8 mouse cellular contexts compared by ENCODE assay signal in the genomic region with DNA sequence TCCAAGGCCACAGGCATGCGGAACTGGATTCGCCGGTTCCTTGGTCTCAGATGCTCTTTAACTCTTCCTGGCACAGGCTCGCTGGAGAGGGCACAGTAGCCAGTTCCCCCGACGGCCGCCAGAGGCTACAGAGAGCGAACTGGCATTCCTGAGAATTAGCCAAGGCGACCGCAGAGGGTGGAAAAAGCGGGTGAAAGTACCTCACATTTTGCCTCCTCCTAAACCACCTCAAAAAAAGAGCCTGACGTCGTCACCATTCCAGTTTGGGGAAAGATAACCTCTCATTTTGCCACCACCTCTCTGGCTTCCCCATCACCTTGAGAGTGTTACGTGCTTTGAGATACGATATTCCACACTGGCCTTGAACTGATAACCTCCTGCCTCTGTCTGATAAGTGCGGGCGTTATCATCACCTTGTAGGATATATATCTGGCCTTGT. TPM values are rescaled to one million over a fixed set of nuclear protein-coding genes. Genes with fewer than 3 reads are reported as not detected.
A peak's percentile ranks its signal among the peaks of the same experiment; 100 is the strongest.
DNase-seq lines count a peak whose midpoint lies in the region; ATAC-seq and TF ChIP-seq lines count a peak whose summit lies in the region.

No protein-coding gene starts in this region.

- no peak overlapping the region for H3K27ac ChIP-seq in CH12.LX (ENCODE audit: insufficient read depth, low read depth)
- H3K27ac ChIP-seq in forebrain, embryonic 11.5 days (ENCODE audit: low read depth, low read length) = peak overlapping the region; percentile 94
- peak overlapping the region; percentile 99 for H3K27ac ChIP-seq in heart, embryonic 16.5 days (ENCODE audit: low read length)
- H3K27ac ChIP-seq in liver, embryonic 14.5 days = peak overlapping the region; percentile 89
- peak overlapping the region; percentile 99 for H3K27ac ChIP-seq in stomach, postnatal 0 days (replicated peaks)

- H3K4me1 ChIP-seq in CH12.LX (ENCODE audit: control insufficient read depth in 1 of 2, insufficient read depth in 2 of 2) = peaks cover 0 to 28% of the 10 kb centered on the region in 2 experiments; a peak in 2 of 4 replicates
- H3K4me1 ChIP-seq in forebrain, embryonic 11.5 days (replicated peaks; ENCODE audit: control insufficient read depth, insufficient read depth, low read length) = peaks cover 14% of the 10 kb centered on the region
- H3K4me1 ChIP-seq in heart, embryonic 16.5 days (ENCODE audit: control insufficient read depth, insufficient read depth, low read length) = peaks cover 21% of the 10 kb centered on the region
- H3K4me1 ChIP-seq in liver, embryonic 14.5 days (replicated peaks; ENCODE audit: control insufficient read depth in 2 of 2, insufficient read depth in 2 of 2, low read length in 1 of 2) = peaks cover 16 to 20% of the 10 kb centered on the region in 2 experiments
- H3K4me1 ChIP-seq in stomach, postnatal 0 days (replicated peaks; ENCODE audit: control insufficient read depth, insufficient read depth) = peaks cover 7% of the 10 kb centered on the region

- H3K9me3 ChIP-seq in CH12.LX (replicated peaks; ENCODE audit: low read length) = no peaks in the 10 kb centered on the region
- H3K9me3 ChIP-seq in forebrain, embryonic 11.5 days (ENCODE audit: control insufficient read depth, low read length) = no peaks in the 10 kb centered on the region
- H3K9me3 ChIP-seq in heart, embryonic 16.5 days (replicated peaks; ENCODE audit: control insufficient read depth, low read length) = no peaks in the 10 kb centered on the region
- H3K9me3 ChIP-seq in liver, embryonic 14.5 days (ENCODE audit: control insufficient read depth, low read length) = no peaks in the 10 kb centered on the region
- no peaks in the 10 kb centered on the region for H3K9me3 ChIP-seq in stomach, postnatal 0 days (ENCODE audit: control insufficient read depth, low read length)

- H3K9ac ChIP-seq in CH12.LX (ENCODE audit: insufficient read depth, low read depth) = peak overlapping the region; percentile 79
- peak overlapping the region; percentile 88 for H3K9ac ChIP-seq in forebrain, embryonic 11.5 days (ENCODE audit: low read length)
- peak overlapping the region; percentile 95 for H3K9ac ChIP-seq in heart, embryonic 16.5 days (ENCODE audit: low read length)
- H3K9ac ChIP-seq in liver, embryonic 14.5 days (replicated peaks) = peak overlapping the region; percentile 91
- peak overlapping the region; percentile 56 for H3K9ac ChIP-seq in stomach, postnatal 0 days (ENCODE audit: low read length)

- TF ChIP-seq RAD21 in CH12.LX (IDR thresholded peaks at IDR 0.05; ENCODE audit: low read depth, low read length) = peak; percentile 26

- 2% methylated on average over 17 of the region's 17 CpGs for WGBS in forebrain, embryonic 11.5 days
- WGBS in heart, embryonic 16.5 days = 2% methylated on average over 17 of the region's 17 CpGs
- 1% methylated on average over 17 of the region's 17 CpGs for WGBS in liver, embryonic 14.5 days (ENCODE audit: insufficient replicate concordance)
- 3% methylated on average over 17 of the region's 17 CpGs for WGBS in stomach, postnatal 0 days

- peaks cover 29% of the 10 kb centered on the region for H3K27me3 ChIP-seq in CH12.LX (replicated peaks)
- no peaks in the 10 kb centered on the region for H3K27me3 ChIP-seq in forebrain, embryonic 11.5 days (ENCODE audit: control insufficient read depth, insufficient read depth, low read length)
- no peaks in the 10 kb centered on the region for H3K27me3 ChIP-seq in heart, embryonic 16.5 days (ENCODE audit: control insufficient read depth, insufficient read depth, low read length)
- H3K27me3 ChIP-seq in liver, embryonic 14.5 days (ENCODE audit: control insufficient read depth, insufficient read depth, low read length) = no peaks in the 10 kb centered on the region
- no peaks in the 10 kb centered on the region for H3K27me3 ChIP-seq in stomach, postnatal 0 days (ENCODE audit: control insufficient read depth, insufficient read depth, low read length)

- peak overlapping the region; percentile 80 for H3K4me2 ChIP-seq in CH12.LX (ENCODE audit: insufficient read depth, low read depth, poor library complexity, severe bottlenecking)
- H3K4me2 ChIP-seq in forebrain, embryonic 11.5 days (ENCODE audit: low read depth, low read length, severe bottlenecking) = peak overlapping the region; percentile 84
- peak overlapping the region; percentile 91 for H3K4me2 ChIP-seq in heart, embryonic 16.5 days (ENCODE audit: low read depth, low read length)
- peak overlapping the region; percentile 98 for H3K4me2 ChIP-seq in liver, embryonic 14.5 days (ENCODE audit: low read depth)
- peak overlapping the region; percentile 68 for H3K4me2 ChIP-seq in stomach, postnatal 0 days (replicated peaks; ENCODE audit: low read depth)

- in situ Hi-C loops in CH12.LX (cut with MboI; ENCODE audit: low pct_ligation_motif_present, low pct_unique_long_range_greater_than_20kb, low sequenced_read_pairs) = no loop called here

- no peak for TF ChIP-seq POLR2A in CH12.LX (IDR thresholded peaks at IDR 0.05; ENCODE audit: low read depth, low read length)

- peak; percentile 57 for DNase-seq in CH12.LX (ENCODE audit: extremely low read depth)
- peak; percentile 90 for DNase-seq in forebrain, embryonic 11.5 days (ENCODE audit: low spot score)
- peak; percentile 92 to 93 for DNase-seq in kidney, postnatal 36 days
- peak; percentile 56 to 70 (median 66) for DNase-seq in liver, embryonic 14.5 days (ENCODE audit: low read depth in 3 of 3, low spot score in 3 of 3)
- peak; percentile 85 for DNase-seq in neural tube, embryonic 10.5 days (ENCODE audit: extremely low spot score, low spot score)
- DNase-seq in stomach, postnatal 0 days (ENCODE audit: low spot score) = peak; percentile 95

- dilution Hi-C loops in CH12.LX (cut with MboI; ENCODE audit: extremely low pct_ligation_motif_present, extremely low pct_unique_long_range_greater_than_20kb, low sequenced_read_pairs) = no loop called here

- peak; percentile 44; the same call in 1 of the 2 replicates for TF ChIP-seq EP300 in CH12.LX (IDR thresholded peaks at IDR 0.05; ENCODE audit: low read length)
- peak; percentile 79 for TF ChIP-seq EP300 in liver, embryonic 14.5 days (IDR thresholded peaks at IDR 0.05; ENCODE audit: low read depth)
- peak; percentile 29 for TF ChIP-seq EP300 in stomach, postnatal 0 days (optimal IDR thresholded peaks at IDR 0.05)

- TF ChIP-seq CTCF in CH12.LX (conservative IDR thresholded peaks at IDR 0.05 in 1 of 2, IDR thresholded peaks at IDR 0.05 in 1 of 2; ENCODE audit: low read depth in 2 of 2, low read length in 2 of 2) = peak; percentile 48 to 69; a peak in 3 of 4 replicates
- peak; percentile 88 for TF ChIP-seq CTCF in liver, embryonic 14.5 days (IDR thresholded peaks at IDR 0.05; ENCODE audit: low read depth)
- peak; percentile 84 for TF ChIP-seq CTCF in stomach, postnatal 0 days (IDR thresholded peaks at IDR 0.05; ENCODE audit: low read depth)

- 0 out of 2 replicates have a peak, but pooled peaks cover 4% of the 10 kb centered on the region for H3K79me2 ChIP-seq in CH12.LX (replicated peaks; ENCODE audit: control insufficient read depth, extremely low read depth, insufficient read depth, poor library complexity, severe bottlenecking)

- peaks cover 9 to 23% of the 10 kb centered on the region in 2 experiments for H3K36me3 ChIP-seq in CH12.LX (replicated peaks in 1 of 2; ENCODE audit: control insufficient read depth in 1 of 2, insufficient read depth in 1 of 2, low read length in 1 of 2)
- H3K36me3 ChIP-seq in forebrain, embryonic 11.5 days (ENCODE audit: control insufficient read depth, insufficient read depth, low read length) = no peaks in the 10 kb centered on the region
- peaks cover 3% of the 10 kb centered on the region; the same call in 1 of the 2 replicates for H3K36me3 ChIP-seq in heart, embryonic 16.5 days (ENCODE audit: control insufficient read depth, insufficient read depth)
- H3K36me3 ChIP-seq in liver, embryonic 14.5 days (replicated peaks; ENCODE audit: control insufficient read depth, insufficient read depth, low read depth) = no peaks in the 10 kb centered on the region; the same call in 1 of the 2 replicates
- H3K36me3 ChIP-seq in stomach, postnatal 0 days (ENCODE audit: control insufficient read depth, insufficient read depth, low read length) = peaks cover 5% of the 10 kb centered on the region

- peak; percentile 42 for ATAC-seq in cerebellum, adult (ENCODE audit: insufficient number of reproducible peaks, low FRiP score, low TSS enrichment)
- ATAC-seq in forebrain, embryonic 11.5 days (replicated peaks; ENCODE audit: low FRiP score) = peak; percentile 45
- 0 out of 2 replicates have a peak, but pooled peaks have one; percentile 14 for ATAC-seq in heart, embryonic 16.5 days (replicated peaks; ENCODE audit: extremely low read depth, insufficient read depth, low FRiP score)
- peak; percentile 37 for ATAC-seq in liver, embryonic 14.5 days (ENCODE audit: insufficient read depth)
- peak; percentile 73 for ATAC-seq in stomach, postnatal 0 days (ENCODE audit: low FRiP score, low TSS enrichment)

- H3K4me3 ChIP-seq in CH12.LX (replicated peaks in 1 of 3; ENCODE audit: low read depth in 2 of 3, low read length in 2 of 3, poor library complexity in 1 of 3) = peak overlapping the region; percentile 49 to 75 (median 68)
- H3K4me3 ChIP-seq in forebrain, embryonic 11.5 days (ENCODE audit: low read depth, low read length) = peak overlapping the region; percentile 76
- peak overlapping the region; percentile 92 for H3K4me3 ChIP-seq in heart, embryonic 16.5 days (ENCODE audit: low read length)
- peak overlapping the region; percentile 88 to 97 for H3K4me3 ChIP-seq in liver, embryonic 14.5 days (ENCODE audit: insufficient read depth in 1 of 2, low read depth in 2 of 2, low read length in 2 of 2)
- peak overlapping the region; percentile 63 for H3K4me3 ChIP-seq in stomach, postnatal 0 days (ENCODE audit: low read depth, low read length)

RNA-seq across cellular contexts. Expression of a gene that starts 0.7 kb away (rescaled TPM):
- total RNA-seq in CH12.LX (2012; rRNA removed) (13.7 and 14.1 TPM in 2 replicates), CH12.LX (2014; rRNA removed) (4.6 and 5.7 TPM in 2 replicates)
- 23.5 and 24.5 TPM in 2 replicates for polyA plus RNA-seq in CH12.LX (2012; ENCODE audit: insufficient read length, low read depth)
- 45.0 and 47.8 TPM in 2 replicates for polyA plus RNA-seq in forebrain, embryonic 11.5 days (2014; fragmentation: Nextera tagmentation; extraction: Ambion mirVana)
- 44.9 and 48.9 TPM in 2 replicates for polyA plus RNA-seq in heart, embryonic 16.5 days (2015; fragmentation: Nextera tagmentation; extraction: Ambion mirVana)
- polyA plus RNA-seq in liver, embryonic 14.5 days (2012; rRNA removed) = 16.6 and 19.1 TPM in 2 replicates
- polyA plus RNA-seq in liver, embryonic 14.5 days (2014; fragmentation: Nextera tagmentation; extraction: Ambion mirVana) = 13.6 and 15.6 TPM in 2 replicates
- 35.6 and 39.3 TPM in 2 replicates for polyA plus RNA-seq in stomach, postnatal 0 days (2015; fragmentation: Nextera tagmentation; extraction: Ambion mirVana)

RNA-seq across cellular contexts. Expression of a gene that starts 20.9 kb away (rescaled TPM):
- not detected in 2 replicates for total RNA-seq in CH12.LX (2012; rRNA removed)
- total RNA-seq in CH12.LX (2014; rRNA removed) = not detected in 2 replicates
- polyA plus RNA-seq in CH12.LX (2012; ENCODE audit: insufficient read length, low read depth) = not detected in 2 replicates
- not detected in 2 replicates for polyA plus RNA-seq in forebrain, embryonic 11.5 days (2014; fragmentation: Nextera tagmentation; extraction: Ambion mirVana)
- 2.2 TPM in 1 of 2 replicates, not detected in the other for polyA plus RNA-seq in heart, embryonic 16.5 days (2015; fragmentation: Nextera tagmentation; extraction: Ambion mirVana)
- 8.7 and 9.8 TPM in 2 replicates for polyA plus RNA-seq in liver, embryonic 14.5 days (2012; rRNA removed)
- polyA plus RNA-seq in liver, embryonic 14.5 days (2014; fragmentation: Nextera tagmentation; extraction: Ambion mirVana) = 14.0 and 15.0 TPM in 2 replicates
- polyA plus RNA-seq in stomach, postnatal 0 days (2015; fragmentation: Nextera tagmentation; extraction: Ambion mirVana) = 39.4 and 39.5 TPM in 2 replicates

RNA-seq across cellular contexts. Expression of a gene that starts 23.2 kb away (rescaled TPM):
- 0.25 and 0.50 TPM in 2 replicates for total RNA-seq in CH12.LX (2012; rRNA removed)
- total RNA-seq in CH12.LX (2014; rRNA removed) = 0.12 and 0.15 TPM in 2 replicates
- 0.78 TPM in 1 of 2 replicates, not detected in the other for polyA plus RNA-seq in CH12.LX (2012; ENCODE audit: insufficient read length, low read depth)
- 0.13 TPM in 1 of 2 replicates, not detected in the other for polyA plus RNA-seq in forebrain, embryonic 11.5 days (2014; fragmentation: Nextera tagmentation; extraction: Ambion mirVana)
- polyA plus RNA-seq in heart, embryonic 16.5 days (2015; fragmentation: Nextera tagmentation; extraction: Ambion mirVana) = 0.20 and 0.41 TPM in 2 replicates
- 0.03 and 0.17 TPM in 2 replicates for polyA plus RNA-seq in liver, embryonic 14.5 days (2012; rRNA removed)
- 0.10 and 0.13 TPM in 2 replicates for polyA plus RNA-seq in liver, embryonic 14.5 days (2014; fragmentation: Nextera tagmentation; extraction: Ambion mirVana)
- 0.27 and 0.28 TPM in 2 replicates for polyA plus RNA-seq in stomach, postnatal 0 days (2015; fragmentation: Nextera tagmentation; extraction: Ambion mirVana)

RNA-seq across cellular contexts. Expression of a gene that starts 23.3 kb away (rescaled TPM):
- total RNA-seq in CH12.LX (2012; rRNA removed) (20.6 and 23.8 TPM in 2 replicates), CH12.LX (2014; rRNA removed) (12.3 and 15.5 TPM in 2 replicates)
- 48.6 and 69.7 TPM in 2 replicates for polyA plus RNA-seq in CH12.LX (2012; ENCODE audit: insufficient read length, low read depth)
- 15.8 and 17.3 TPM in 2 replicates for polyA plus RNA-seq in forebrain, embryonic 11.5 days (2014; fragmentation: Nextera tagmentation; extraction: Ambion mirVana)
- polyA plus RNA-seq in heart, embryonic 16.5 days (2015; fragmentation: Nextera tagmentation; extraction: Ambion mirVana) = 19.8 and 20.0 TPM in 2 replicates
- 22.2 and 23.2 TPM in 2 replicates for polyA plus RNA-seq in liver, embryonic 14.5 days (2012; rRNA removed)
- polyA plus RNA-seq in liver, embryonic 14.5 days (2014; fragmentation: Nextera tagmentation; extraction: Ambion mirVana) = 13.3 and 15.3 TPM in 2 replicates
- polyA plus RNA-seq in stomach, postnatal 0 days (2015; fragmentation: Nextera tagmentation; extraction: Ambion mirVana) = 22.7 and 27.4 TPM in 2 replicates

RNA-seq across cellular contexts. Expression of a gene that starts 33.9 kb away (rescaled TPM):
- total RNA-seq in CH12.LX (2012; rRNA removed) (not detected in 2 replicates), CH12.LX (2014; rRNA removed) (not detected in 2 replicates)
- not detected in 2 replicates for polyA plus RNA-seq in CH12.LX (2012; ENCODE audit: insufficient read length, low read depth)
- polyA plus RNA-seq in forebrain, embryonic 11.5 days (2014; fragmentation: Nextera tagmentation; extraction: Ambion mirVana) = 9.6 and 10.4 TPM in 2 replicates
- 29.4 and 38.7 TPM in 2 replicates for polyA plus RNA-seq in heart, embryonic 16.5 days (2015; fragmentation: Nextera tagmentation; extraction: Ambion mirVana)
- 8.1 and 10.1 TPM in 2 replicates for polyA plus RNA-seq in liver, embryonic 14.5 days (2012; rRNA removed)
- polyA plus RNA-seq in liver, embryonic 14.5 days (2014; fragmentation: Nextera tagmentation; extraction: Ambion mirVana) = 7.8 and 8.6 TPM in 2 replicates
- polyA plus RNA-seq in stomach, postnatal 0 days (2015; fragmentation: Nextera tagmentation; extraction: Ambion mirVana) = 37.7 and 45.4 TPM in 2 replicates

Comparison
In these comparisons a context has a peak if more than half of its experiments do, and no peak if none do; other contexts are left out.
1. ATAC-seq: peak in every context shown above with its lines; median percentile 73 in stomach, postnatal 0 days; 45 in forebrain, embryonic 11.5 days; 42 in cerebellum, adult; 37 in liver, embryonic 14.5 days; 14 in heart, embryonic 16.5 days.